Mouse (Mus musculus) liver, embryonic 13.5 days (tissue): ENCODE measurements at regions not wholly inside any gene's neighbourhood (a gene's known extent, or its start where the extent isn't known, plus 50 kb on each side); places are given as distances from the start of the nearest gene placed in this dataset.

ENCODE experiments used
- ATAC-seq: fragments of 200-750 bp; cut with Nextera tagmentation; 2 replicates; pipeline ENCODE4 v1.8.0; 2017; ENCODE audit warnings: low read depth, mild to moderate bottlenecking, moderate number of reproducible peaks, moderate library complexity
- DNase-seq: peaks from one replicate; pipeline ENCODE4 v3.0.0; 2022
- H3K27ac ChIP-seq: fragments of 300-500 bp; sonication (generic); 2 replicates; pipeline ENCODE4 v1.5.1; 2015; ENCODE audit warnings: moderate library complexity, mild to moderate bottlenecking, inconsistent platforms
- H3K27me3 ChIP-seq: fragments of 300-500 bp; sonication (generic); 2 replicates; pipeline ENCODE4 v1.6.1; 2015; ENCODE audit warnings: mild to moderate bottlenecking, inconsistent platforms
- H3K36me3 ChIP-seq: fragments of 300-500 bp; sonication (generic); 2 replicates; pipeline ENCODE4 v1.6.1; 2015; ENCODE audit warnings: mild to moderate bottlenecking, inconsistent platforms
- H3K4me1 ChIP-seq: fragments of 300-500 bp; sonication (generic); replicated peaks from 2 replicates; pipeline ENCODE4 v1.6.1; 2015; ENCODE audit warnings: inconsistent platforms
- H3K4me2 ChIP-seq: fragments of 300-500 bp; sonication (generic); 2 replicates; pipeline ENCODE4 v1.6.1; 2015; ENCODE audit warnings: inconsistent platforms, mild to moderate bottlenecking, moderate library complexity
- H3K4me3 ChIP-seq: fragments of 300-500 bp; sonication (generic); replicated peaks from 2 replicates; pipeline ENCODE4 v1.5.1; 2015; ENCODE audit warnings: mild to moderate bottlenecking, inconsistent platforms
- H3K9ac ChIP-seq: fragments of 300-500 bp; sonication (generic); 2 replicates; pipeline ENCODE4 v1.6.1; 2015; ENCODE audit warnings: mild to moderate bottlenecking, inconsistent platforms
- H3K9me3 ChIP-seq: fragments of 300-500 bp; sonication (generic); replicated peaks from 2 replicates; pipeline ENCODE4 v1.6.1; 2016; ENCODE audit warnings: inconsistent platforms
- whole genome bisulfite sequencing: fragments of 180-500 bp; shearing (Covaris S2); methylation state at CpG from one replicate; pipeline ENCODE4 v1.1.7; 2015; ENCODE audit not compliant: insufficient replicate concordance; 5-methylcytosine and 5-hydroxymethylcytosine counted together

DNA sequence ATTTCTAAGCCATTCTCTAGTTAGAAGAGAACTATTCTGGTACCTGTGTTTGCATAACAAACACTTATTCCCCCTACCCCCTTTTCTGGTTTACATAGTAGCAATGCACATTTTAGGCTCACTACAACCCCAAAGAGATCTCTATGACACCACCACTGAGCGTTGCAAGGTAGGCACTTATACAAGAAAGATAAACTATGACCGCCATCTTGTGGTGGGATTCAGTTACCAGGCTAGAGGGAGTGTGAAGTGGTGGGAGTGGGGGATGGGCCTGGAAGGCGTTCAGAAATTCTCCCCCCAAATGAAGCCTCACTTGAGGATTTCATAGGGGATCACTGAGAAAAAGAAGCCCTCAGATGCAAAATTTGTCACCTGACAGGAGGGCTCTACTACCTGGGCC lies 64.4 kb upstream of the Fst start:
- H3K27me3 ChIP-seq = no peaks in the 10 kb centered on the region
- 23% methylated on average over 3 of the region's 3 CpGs for WGBS
- no peaks in the 10 kb centered on the region for H3K4me1 ChIP-seq
- no peak overlapping the region for H3K27ac ChIP-seq
- H3K9ac ChIP-seq = no peak overlapping the region
- no peak overlapping the region for H3K4me3 ChIP-seq
- no peak overlapping the region for H3K4me2 ChIP-seq
- ATAC-seq = no peak
- no peaks in the 10 kb centered on the region for H3K36me3 ChIP-seq
- peak; percentile 1 for DNase-seq
- H3K9me3 ChIP-seq = no peaks in the 10 kb centered on the region

DNA sequence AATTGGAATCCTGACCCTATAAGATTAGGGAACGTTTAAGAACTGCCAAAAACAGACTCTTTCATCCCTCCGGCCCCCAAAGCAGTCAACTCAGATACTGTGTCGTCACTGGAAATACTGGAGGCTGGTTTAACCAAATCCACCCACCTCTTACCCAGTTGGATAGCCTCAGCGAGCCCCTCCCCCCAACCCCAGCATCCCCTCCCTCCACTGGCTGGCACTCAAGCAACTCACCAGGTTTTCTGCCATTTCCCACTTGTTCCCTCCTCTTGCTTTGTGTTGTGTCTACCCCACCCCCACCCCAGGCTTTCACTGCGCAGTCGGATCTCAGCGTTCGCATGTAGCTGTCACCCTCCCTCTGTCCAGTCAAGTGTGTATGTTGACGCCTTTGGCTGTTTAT lies 68.1 kb upstream of the Fst start:
- no peak overlapping the region for H3K27ac ChIP-seq
- no peaks in the 10 kb centered on the region for H3K36me3 ChIP-seq
- no peaks in the 10 kb centered on the region for H3K27me3 ChIP-seq
- no peak overlapping the region for H3K4me3 ChIP-seq
- H3K4me2 ChIP-seq = no peak overlapping the region
- no peaks in the 10 kb centered on the region for H3K9me3 ChIP-seq
- 56% methylated on average over 9 of the region's 9 CpGs for whole genome bisulfite sequencing
- ATAC-seq = no peak
- no peak overlapping the region for H3K9ac ChIP-seq
- DNase-seq = no peak
- no peaks in the 10 kb centered on the region for H3K4me1 ChIP-seq

DNA sequence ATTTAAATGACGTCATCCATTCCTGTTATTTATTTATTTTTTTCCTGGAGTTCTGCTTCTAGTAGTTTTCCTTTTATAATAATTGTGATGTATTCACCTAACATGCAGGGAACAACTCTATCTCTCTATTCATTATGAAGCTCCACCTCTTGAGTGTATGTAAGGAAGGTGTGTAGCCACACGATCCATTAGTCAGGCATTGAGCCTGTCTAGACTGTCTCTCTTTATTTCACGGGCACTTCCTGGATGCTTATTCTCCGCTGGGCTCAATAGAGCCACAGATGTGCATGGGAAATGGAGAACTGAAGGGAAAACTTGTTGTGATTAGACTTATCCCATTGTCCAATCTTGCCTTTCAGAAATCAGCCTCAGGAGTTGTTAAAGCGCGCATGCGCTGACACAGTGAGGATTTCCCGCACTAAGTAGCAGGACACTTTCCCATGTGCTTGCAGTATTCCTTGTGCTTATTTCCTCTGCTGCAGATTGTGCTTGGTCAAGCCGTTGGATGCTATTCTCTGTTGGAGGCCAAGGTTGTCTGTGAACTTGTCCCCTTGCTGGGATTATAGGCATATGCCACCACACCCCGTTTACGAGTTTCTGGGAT lies 71.5 kb upstream of the Fst start:
- 82% methylated on average over 11 of the region's 11 CpGs for WGBS
- no peak for ATAC-seq

DNA sequence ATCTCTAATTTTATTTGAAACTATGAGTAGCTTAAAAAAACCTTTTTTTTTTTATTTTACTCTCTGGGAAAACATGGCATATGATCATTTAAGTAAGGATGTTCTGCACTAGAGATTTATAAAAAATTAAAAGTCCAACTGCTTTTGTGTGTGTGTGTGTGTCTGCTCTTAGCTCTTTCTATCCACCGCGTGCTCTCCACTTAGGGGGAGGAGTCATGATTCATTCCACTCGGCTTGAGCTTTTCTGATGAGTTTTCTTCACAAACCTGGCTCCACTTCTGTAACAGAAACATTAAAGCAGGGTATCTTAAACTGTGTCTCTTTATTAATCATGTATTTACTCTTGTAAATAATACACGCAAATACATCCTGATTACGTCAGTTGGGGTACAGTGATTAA lies 73.0 kb upstream of the Fst start:
- no peak overlapping the region for H3K27ac ChIP-seq
- no peak overlapping the region for H3K4me3 ChIP-seq
- no peaks in the 10 kb centered on the region for H3K36me3 ChIP-seq
- no peak overlapping the region for H3K9ac ChIP-seq
- 70% methylated on average over 5 of the region's 5 CpGs for WGBS
- no peaks in the 10 kb centered on the region for H3K9me3 ChIP-seq
- H3K4me1 ChIP-seq = no peaks in the 10 kb centered on the region
- no peak for ATAC-seq
- H3K27me3 ChIP-seq = no peaks in the 10 kb centered on the region
- DNase-seq = no peak
- no peak overlapping the region for H3K4me2 ChIP-seq

More for the DNA sequence above, 71.5 kb upstream of the Fst start:
- Histone ChIP-seq H3K9me3 (no peaks in the 10 kb centered on the region), H3K4me2 (no peak overlapping the region), H3K4me3 (no peak overlapping the region), H3K27me3 (no peaks in the 10 kb centered on the region), H3K27ac (no peak overlapping the region), H3K9ac (no peak overlapping the region), H3K36me3 (no peaks in the 10 kb centered on the region), H3K4me1 (no peaks in the 10 kb centered on the region)
- no peak for DNase-seq

DNA sequence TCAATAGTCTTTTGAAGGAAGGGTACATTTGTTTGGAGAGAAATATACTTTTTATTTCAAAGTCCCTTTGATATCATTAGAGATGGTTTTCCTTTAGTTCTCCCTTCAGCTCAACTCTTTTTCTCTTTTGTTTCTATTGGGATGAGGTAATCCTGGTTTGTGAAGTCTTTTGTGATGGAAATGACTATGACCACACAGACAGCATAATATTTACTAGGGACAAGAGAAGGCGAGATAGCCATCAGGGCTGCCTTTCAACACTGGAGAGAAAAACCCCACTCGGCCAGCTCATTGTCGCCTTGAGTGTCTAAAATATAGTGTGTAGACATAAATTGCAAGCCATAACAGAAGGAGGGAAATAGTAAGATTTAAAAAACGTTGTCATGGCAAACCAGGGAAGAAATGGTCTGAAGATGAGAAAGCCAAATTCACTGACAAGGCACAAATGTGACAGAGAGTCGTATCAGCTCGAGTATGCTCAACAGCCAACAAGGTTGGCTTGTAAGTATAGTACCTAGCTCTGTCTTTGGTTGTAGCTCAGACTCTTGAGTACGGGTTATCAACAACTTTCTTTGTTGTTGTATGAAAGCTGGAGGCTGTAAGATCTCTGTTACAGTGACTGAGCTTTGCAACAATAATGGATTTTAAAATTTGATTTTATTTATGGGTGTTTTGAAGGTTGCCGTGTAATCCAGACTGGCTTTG lies 73.8 kb upstream of the Fst start:
- no peaks in the 10 kb centered on the region for H3K9me3 ChIP-seq
- H3K27me3 ChIP-seq = no peaks in the 10 kb centered on the region
- no peak overlapping the region for H3K4me2 ChIP-seq
- 65% methylated on average over 8 of the region's 8 CpGs for WGBS
- H3K9ac ChIP-seq = no peak overlapping the region
- H3K4me3 ChIP-seq = no peak overlapping the region
- H3K4me1 ChIP-seq = no peaks in the 10 kb centered on the region
- DNase-seq (no peak), ATAC-seq (no peak)
- no peak overlapping the region for H3K27ac ChIP-seq
- H3K36me3 ChIP-seq = no peaks in the 10 kb centered on the region

DNA sequence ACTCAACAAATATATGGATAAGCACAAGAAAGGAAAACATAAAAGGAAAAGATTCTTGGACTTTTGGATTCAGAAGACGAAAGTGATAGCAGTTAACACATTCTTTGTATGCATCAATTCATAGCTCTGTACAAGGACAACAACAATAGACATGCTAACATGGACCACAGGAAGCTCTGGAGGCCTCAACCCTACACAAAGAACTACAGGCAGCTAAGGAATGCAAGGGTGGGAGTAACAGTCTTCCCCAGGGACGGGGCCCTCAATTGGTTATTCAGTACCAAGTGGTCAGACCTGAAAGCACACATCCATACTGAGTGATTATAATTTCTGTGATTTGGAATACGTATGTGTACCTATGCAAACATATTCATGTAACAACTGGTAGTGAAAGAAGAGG lies 75.8 kb upstream of the Fst start:
- WGBS = 45% methylated on average over 3 of the region's 3 CpGs

DNA sequence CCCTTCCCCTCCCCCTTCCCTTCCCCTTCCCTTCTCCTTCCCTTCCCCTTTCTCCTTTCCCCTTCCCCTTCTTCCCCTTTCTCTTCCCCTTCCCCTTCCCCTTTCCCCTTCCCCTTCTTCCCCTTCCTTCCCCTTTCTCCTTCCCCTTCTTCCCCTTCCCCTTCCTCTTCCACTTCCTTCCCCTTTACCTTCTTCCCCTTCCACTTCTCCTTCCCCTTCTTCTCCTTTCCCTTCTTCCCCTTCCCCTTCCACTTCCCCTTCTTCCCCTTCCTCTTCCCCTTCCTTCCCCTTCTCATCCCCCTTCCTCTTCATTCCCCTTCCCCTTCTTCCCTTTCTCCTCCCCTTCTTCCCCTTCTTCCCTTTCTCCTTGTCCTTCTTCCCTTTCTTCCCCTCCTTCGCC lies 77.0 kb upstream of the Fst start:
- no peak for ATAC-seq
- no peak overlapping the region for H3K27ac ChIP-seq
- 47% methylated on average over 1 of the region's 1 CpGs for WGBS

More for the DNA sequence above, 75.8 kb upstream of the Fst start:
- Histone ChIP-seq H3K36me3 (no peaks in the 10 kb centered on the region), H3K4me2 (no peak overlapping the region), H3K4me3 (no peak overlapping the region), H3K27me3 (no peaks in the 10 kb centered on the region), H3K9me3 (no peaks in the 10 kb centered on the region), H3K4me1 (no peaks in the 10 kb centered on the region), H3K27ac (no peak overlapping the region), H3K9ac (no peak overlapping the region)
- DNase-seq = no peak
- no peak for ATAC-seq

DNA sequence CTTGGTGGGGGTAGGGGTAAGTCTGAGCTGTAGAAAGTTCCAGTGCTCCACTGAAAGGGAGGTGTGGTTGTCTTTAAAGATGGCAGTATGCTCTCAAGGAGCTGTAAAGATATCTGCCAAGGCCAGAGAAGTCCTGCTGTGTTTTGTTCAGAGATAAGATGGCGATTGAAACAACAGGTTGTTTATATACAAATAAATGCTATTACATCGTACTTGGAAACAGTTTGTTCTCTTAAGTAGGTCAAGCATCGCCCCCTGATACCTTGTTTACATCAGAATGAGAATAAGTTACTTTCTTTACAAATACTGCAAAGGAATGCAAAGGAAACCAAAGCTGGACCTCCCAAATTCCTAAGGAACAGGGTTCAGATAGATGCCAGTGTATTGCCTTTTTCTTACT lies 113.0 kb upstream of the Fst start:
- Histone ChIP-seq H3K9ac (no peak overlapping the region), H3K9me3 (no peaks in the 10 kb centered on the region), H3K27ac (no peak overlapping the region), H3K36me3 (no peaks in the 10 kb centered on the region), H3K4me3 (no peak overlapping the region), H3K27me3 (no peaks in the 10 kb centered on the region), H3K4me1 (no peaks in the 10 kb centered on the region), H3K4me2 (no peak overlapping the region)
- ATAC-seq (no peak), DNase-seq (no peak)
- 45% methylated on average over 3 of the region's 3 CpGs for WGBS

More for the DNA sequence above, 77.0 kb upstream of the Fst start:
- Histone ChIP-seq H3K36me3 (no peaks in the 10 kb centered on the region), H3K9ac (no peak overlapping the region), H3K4me2 (no peak overlapping the region), H3K27me3 (no peaks in the 10 kb centered on the region), H3K4me3 (no peak overlapping the region), H3K4me1 (no peaks in the 10 kb centered on the region), H3K9me3 (no peaks in the 10 kb centered on the region)
- no peak for DNase-seq

DNA sequence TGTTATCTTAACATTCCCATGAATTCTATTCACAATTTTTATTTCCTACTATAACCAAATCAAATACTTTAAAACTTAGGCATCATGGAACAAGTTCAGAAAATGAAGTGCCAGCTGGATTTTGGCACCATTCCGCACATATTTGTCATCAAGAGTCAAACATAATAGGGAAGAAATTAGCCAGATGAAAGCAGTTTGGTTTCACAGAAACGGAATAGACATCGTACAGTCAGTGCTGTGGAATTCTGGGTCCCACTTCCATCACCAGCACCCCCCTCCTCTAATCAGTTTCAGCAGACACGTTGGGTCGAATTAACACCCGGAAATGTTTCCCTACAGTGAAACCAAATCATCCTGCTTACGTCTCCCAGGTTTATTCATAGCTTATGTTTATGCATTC lies 125.8 kb upstream of the Fst start:
- no peak for ATAC-seq
- WGBS = 62% methylated on average over 7 of the region's 7 CpGs
- H3K4me3 ChIP-seq = no peak overlapping the region
- no peak overlapping the region for H3K9ac ChIP-seq
- H3K27me3 ChIP-seq = no peaks in the 10 kb centered on the region
- DNase-seq = no peak
- H3K4me2 ChIP-seq = no peak overlapping the region
- H3K36me3 ChIP-seq = no peaks in the 10 kb centered on the region
- no peaks in the 10 kb centered on the region for H3K4me1 ChIP-seq
- H3K9me3 ChIP-seq = 0 out of 2 replicates have a peak, but pooled peaks cover 5% of the 10 kb centered on the region
- H3K27ac ChIP-seq = no peak overlapping the region

DNA sequence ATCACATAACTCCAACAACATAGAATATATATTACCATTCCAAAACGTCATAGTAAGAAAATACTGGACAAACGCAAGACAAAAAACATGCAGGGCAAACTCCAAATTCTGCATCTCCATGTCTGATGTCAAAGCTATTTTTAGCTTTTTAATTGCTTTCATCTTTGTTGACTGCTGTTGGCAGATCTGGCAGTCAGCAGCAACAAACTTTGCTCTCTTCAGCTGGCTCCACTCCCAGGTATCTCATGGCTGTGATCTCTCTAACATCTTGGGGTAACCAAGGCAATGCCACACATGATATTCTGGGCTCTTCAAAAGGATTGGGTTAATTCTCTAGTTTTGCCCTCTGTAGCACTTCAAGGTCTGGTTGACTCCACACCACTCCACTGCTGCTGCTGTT lies 128.9 kb upstream of the Fst start:
- Histone ChIP-seq H3K9me3 (0 out of 2 replicates have a peak, but pooled peaks cover 5% of the 10 kb centered on the region), H3K27me3 (no peaks in the 10 kb centered on the region), H3K4me3 (no peak overlapping the region), H3K4me1 (no peaks in the 10 kb centered on the region), H3K9ac (no peak overlapping the region), H3K4me2 (no peak overlapping the region), H3K36me3 (no peaks in the 10 kb centered on the region), H3K27ac (no peak overlapping the region)
- no peak for ATAC-seq
- WGBS = 54% methylated on average over 2 of the region's 2 CpGs
- DNase-seq = no peak

DNA sequence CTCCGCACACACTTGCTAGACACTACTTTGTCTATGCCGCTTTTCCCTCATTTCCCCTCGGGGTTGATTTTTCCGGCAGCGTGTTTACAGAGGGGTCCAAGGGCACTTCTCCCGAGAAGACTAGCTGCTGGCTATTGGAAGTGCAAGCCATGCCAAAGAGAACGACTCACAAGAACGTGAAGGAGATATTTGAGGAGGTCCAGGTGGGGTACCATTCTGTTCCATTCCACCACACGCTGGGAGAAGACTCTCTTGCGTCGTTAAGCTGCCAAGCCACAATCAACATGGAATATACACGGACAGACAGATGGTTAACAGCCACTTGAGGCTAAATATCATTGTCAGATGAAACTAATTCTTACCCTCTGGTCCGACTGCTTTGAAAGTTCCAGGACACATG lies 144.6 kb upstream of the Fst start:
- Histone ChIP-seq H3K27me3 (no peaks in the 10 kb centered on the region), H3K4me3 (no peak overlapping the region), H3K9me3 (no peaks in the 10 kb centered on the region; the same call in none of the 2 replicates), H3K9ac (no peak overlapping the region), H3K27ac (no peak overlapping the region), H3K4me2 (no peak overlapping the region), H3K4me1 (no peaks in the 10 kb centered on the region), H3K36me3 (no peaks in the 10 kb centered on the region)
- no peak for DNase-seq
- ATAC-seq = no peak
- WGBS = 71% methylated on average over 13 of the region's 13 CpGs

DNA sequence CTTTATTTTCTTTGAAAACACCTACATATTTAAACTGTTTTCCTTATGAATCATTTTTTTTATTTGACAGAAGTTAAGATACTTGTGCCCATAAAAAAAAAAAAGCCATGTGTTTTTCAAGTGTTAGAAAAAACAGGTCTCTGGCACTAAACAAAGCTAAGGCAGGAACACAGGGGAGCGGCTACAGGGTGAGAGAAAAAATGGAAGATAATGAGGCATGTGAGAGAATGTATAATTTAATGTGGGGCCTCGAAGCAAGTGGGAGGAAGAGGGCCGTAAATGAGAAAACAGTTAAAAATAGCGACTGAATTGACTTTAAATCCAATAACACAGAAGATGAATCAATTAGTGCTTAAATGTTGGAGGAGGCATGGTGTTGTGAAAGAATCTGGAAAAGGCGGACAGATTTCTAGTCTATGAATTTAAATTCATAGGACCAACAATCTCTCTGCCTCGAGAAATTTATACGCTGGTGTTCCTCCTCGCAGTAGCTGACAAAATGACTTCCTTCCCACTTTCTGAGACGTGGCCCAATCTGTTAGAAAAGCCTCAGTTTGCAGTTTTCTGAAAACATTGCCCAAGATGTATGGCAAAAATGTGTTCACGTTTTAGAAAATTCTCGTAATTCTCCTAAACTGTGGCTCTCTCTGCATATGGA lies 145.4 kb upstream of the Fst start:
- 61% methylated on average over 11 of the region's 11 CpGs for WGBS
- Histone ChIP-seq H3K27ac (no peak overlapping the region), H3K9me3 (no peaks in the 10 kb centered on the region; the same call in none of the 2 replicates), H3K27me3 (no peaks in the 10 kb centered on the region), H3K4me1 (no peaks in the 10 kb centered on the region), H3K36me3 (no peaks in the 10 kb centered on the region), H3K9ac (no peak overlapping the region), H3K4me2 (no peak overlapping the region), H3K4me3 (no peak overlapping the region)
- ATAC-seq (no peak), DNase-seq (no peak)
